ENCODE assay signal across 20 mouse cellular contexts in the genomic region with DNA sequence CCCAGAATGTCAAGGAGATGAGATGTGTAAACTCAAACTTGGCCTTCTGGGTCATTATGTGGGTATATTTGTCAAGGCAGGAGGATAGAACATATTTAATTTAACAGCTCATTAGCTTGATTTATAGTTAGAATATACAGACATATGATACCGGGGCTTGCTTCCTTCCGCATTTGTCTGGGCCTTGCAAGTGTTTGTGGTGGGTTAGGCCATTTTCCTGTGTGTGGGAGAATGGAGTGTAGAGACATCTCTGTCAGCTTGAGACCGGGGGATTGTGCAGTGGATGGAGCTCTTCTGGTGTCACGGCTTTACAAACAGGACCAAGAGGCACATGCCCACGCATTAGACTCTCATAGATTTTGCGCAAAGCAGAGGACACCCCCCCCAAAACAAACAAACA.
DNase-seq lines count a peak whose midpoint lies in the region; ATAC-seq and TF ChIP-seq lines count a peak whose summit lies in the region.
"Had no signal": no experiment of that assay in that cellular context is flagged by ENCODE, and none has a peak within 500 bp of the region (broad histone marks: within the 10 kb centered on the region; RNA-seq: fewer than 3 reads in every experiment).

No protein-coding gene starts in this region.

- WGBS in kidney, embryonic 15.5 days = 41% methylated on average over 6 of the region's 6 CpGs
- 44% methylated on average over 6 of the region's 6 CpGs for WGBS in lung, embryonic 14.5 days

- TF ChIP-seq CTCF in lung, embryonic 14.5 days (IDR thresholded peaks at IDR 0.05; ENCODE audit: low read depth) = no peak

- H3K36me3 ChIP-seq in kidney, embryonic 15.5 days = peaks cover 5% of the 10 kb centered on the region; the same call in 1 of the 2 replicates
- peaks cover 5% of the 10 kb centered on the region; the same call in 1 of the 2 replicates for H3K36me3 ChIP-seq in lung, embryonic 14.5 days (ENCODE audit: insufficient read depth)
- H3K36me3 ChIP-seq: embryonic facial prominence, embryonic 12.5 days; forebrain, embryonic 15.5 days had no signal

- no peak overlapping the region for H3K4me2 ChIP-seq in kidney, embryonic 15.5 days
- no peak overlapping the region for H3K4me2 ChIP-seq in lung, embryonic 14.5 days
- H3K4me2 ChIP-seq: embryonic facial prominence, embryonic 12.5 days; forebrain, embryonic 13.5 days; forebrain, embryonic 15.5 days had no signal

- ATAC-seq in kidney, embryonic 15.5 days (replicated peaks; ENCODE audit: low FRiP score) = 0 out of 2 replicates have a peak, but pooled peaks have one; percentile 33
- ATAC-seq in lung, embryonic 14.5 days (ENCODE audit: insufficient read depth) = 0 out of 2 replicates have a peak, but pooled peaks have one; percentile 12
- ATAC-seq in granulocyte monocyte progenitor cell, adult 5-6 weeks (replicated peaks; ENCODE audit: poor library complexity, severe bottlenecking) = peak; percentile 64
- ATAC-seq: forebrain, embryonic 13.5 days; forebrain, embryonic 15.5 days had no signal

- H3K4me1 ChIP-seq in kidney, embryonic 15.5 days = peaks cover 20% of the 10 kb centered on the region; the same call in 1 of the 2 replicates
- H3K4me1 ChIP-seq in lung, embryonic 14.5 days (ENCODE audit: insufficient read depth) = no peaks in the 10 kb centered on the region

- DNase-seq in kidney, postnatal 25 days = no peak
- DNase-seq in lung, embryonic 14.5 days = peak; percentile 18
- DNase-seq in lung, postnatal 36 days = no peak
- no peak for DNase-seq in left cerebral cortex, adult 8-10 months (ENCODE audit: low spot score in 2 of 2)
- no peak for DNase-seq in heart, adult 18-20 months
- DNase-seq: adrenal gland, adult 2 months; adrenal gland, postnatal 10 days; adrenal gland, postnatal 25 days; cerebellum, adult 11 months; cerebellum, adult 18-20 months; cerebellum, adult 8-10 months; cerebellum, adult 9-11 months; cerebellum, postnatal 14 days; cerebellum, postnatal 36 days had no signal

- H3K9ac ChIP-seq in kidney, embryonic 15.5 days = no peak overlapping the region
- H3K9ac ChIP-seq in lung, embryonic 14.5 days = no peak overlapping the region
- H3K9ac ChIP-seq: embryonic facial prominence, embryonic 12.5 days; forebrain, embryonic 13.5 days; forebrain, embryonic 15.5 days had no signal

- no peaks in the 10 kb centered on the region for H3K27me3 ChIP-seq in kidney, embryonic 15.5 days
- no peaks in the 10 kb centered on the region for H3K27me3 ChIP-seq in lung, embryonic 14.5 days (ENCODE audit: insufficient read depth, low read length)
- H3K27me3 ChIP-seq: forebrain, embryonic 15.5 days had no signal

- H3K9me3 ChIP-seq in kidney, embryonic 15.5 days (replicated peaks) = no peaks in the 10 kb centered on the region
- no peaks in the 10 kb centered on the region for H3K9me3 ChIP-seq in lung, embryonic 14.5 days (ENCODE audit: low read depth, low read length)
- H3K9me3 ChIP-seq: embryonic facial prominence, embryonic 10.5 days; embryonic facial prominence, embryonic 12.5 days; forebrain, embryonic 13.5 days; forebrain, embryonic 15.5 days had no signal

- H3K4me3 ChIP-seq in kidney, embryonic 15.5 days (replicated peaks) = no peak overlapping the region
- H3K4me3 ChIP-seq in lung, embryonic 14.5 days (ENCODE audit: low read depth, low read length) = no peak overlapping the region
- H3K4me3 ChIP-seq: embryonic facial prominence, embryonic 10.5 days; embryonic facial prominence, embryonic 12.5 days; forebrain, embryonic 13.5 days; forebrain, embryonic 15.5 days had no signal

- H3K27ac ChIP-seq in kidney, embryonic 15.5 days = no peak overlapping the region
- H3K27ac ChIP-seq in lung, embryonic 14.5 days (ENCODE audit: low read depth) = no peak overlapping the region
- H3K27ac ChIP-seq: embryonic facial prominence, embryonic 10.5 days; embryonic facial prominence, embryonic 12.5 days; forebrain, embryonic 13.5 days; forebrain, embryonic 15.5 days had no signal

Comparison
In these comparisons a context has a peak if more than half of its experiments do, and no peak if none do; other contexts are left out.
1. ATAC-seq: peak in every context shown above with its lines; median percentile 64 in granulocyte monocyte progenitor cell, adult 5-6 weeks; 33 in kidney, embryonic 15.5 days; 12 in lung, embryonic 14.5 days.